Mouse (Mus musculus): ENCODE measurements at regions not wholly inside any gene's neighbourhood (a gene's known extent, or its start where the extent isn't known, plus 50 kb on each side); places are given as distances from the start of the nearest gene placed in this dataset.
A peak's percentile ranks its signal among the peaks of the same experiment; 100 is the strongest.

GRCm38 (mm10) chr2:157633286-157633685 lies 62.2 kb upstream of the Blcap start:
- no peak for ATAC-seq
- no peaks in the 10 kb centered on the region for H3K36me3 ChIP-seq (ENCODE audit: insufficient read depth)
- H3K9ac ChIP-seq, result no peak overlapping the region
- no peak overlapping the region for H3K4me3 ChIP-seq (ENCODE audit: low read depth, low read length)
- no peaks in the 10 kb centered on the region for H3K4me1 ChIP-seq (ENCODE audit: insufficient read depth)
- no peak for DNase-seq
- TF ChIP-seq CTCF (IDR thresholded peaks at IDR 0.05; ENCODE audit: low read depth), result no peak
- no peak overlapping the region for H3K27ac ChIP-seq (ENCODE audit: low read depth, low read length)
- no peak overlapping the region for H3K4me2 ChIP-seq (ENCODE audit: low read depth)
- no peaks in the 10 kb centered on the region for H3K27me3 ChIP-seq (ENCODE audit: insufficient read depth, low read length)
- 42% methylated on average over 7 of the region's 7 CpGs for WGBS
- no peaks in the 10 kb centered on the region for H3K9me3 ChIP-seq (ENCODE audit: low read length)

GRCm38 (mm10) chr2:157635670-157636069 lies 64.6 kb upstream of the Blcap start:
- Histone ChIP-seq H3K9me3 (ENCODE audit: low read length) (no peaks in the 10 kb centered on the region), H3K4me3 (ENCODE audit: low read depth, low read length) (no peak overlapping the region), H3K9ac (no peak overlapping the region), H3K4me1 (ENCODE audit: insufficient read depth) (no peaks in the 10 kb centered on the region), H3K27ac (ENCODE audit: low read depth, low read length) (no peak overlapping the region), H3K36me3 (ENCODE audit: insufficient read depth) (no peaks in the 10 kb centered on the region), H3K27me3 (ENCODE audit: insufficient read depth, low read length) (no peaks in the 10 kb centered on the region), H3K4me2 (ENCODE audit: low read depth) (0 out of 2 replicates have a peak overlapping the region, but pooled peaks have one; percentile 1)
- TF ChIP-seq CTCF (IDR thresholded peaks at IDR 0.05; ENCODE audit: low read depth), result peak; percentile 97
- peak; percentile 61; the same call in 1 of the 2 replicates for ATAC-seq
- peak; percentile 91 for DNase-seq
- WGBS, result 8% methylated on average over 14 of the region's 14 CpGs

- TF ChIP-seq CTCF (IDR thresholded peaks at IDR 0.05; ENCODE audit: low read depth), result no peak
- ATAC-seq, result peak; percentile 65
- no peak overlapping the region for H3K9ac ChIP-seq
- no peak for DNase-seq
- no peaks in the 10 kb centered on the region for H3K9me3 ChIP-seq (ENCODE audit: low read length)
- H3K4me1 ChIP-seq (ENCODE audit: insufficient read depth), result no peaks in the 10 kb centered on the region
- no peaks in the 10 kb centered on the region for H3K27me3 ChIP-seq (ENCODE audit: insufficient read depth, low read length)
- no peak overlapping the region for H3K4me2 ChIP-seq (ENCODE audit: low read depth)
- no peak overlapping the region for H3K4me3 ChIP-seq (ENCODE audit: low read depth, low read length)
- H3K36me3 ChIP-seq (ENCODE audit: insufficient read depth), result no peaks in the 10 kb centered on the region
- 36% methylated on average over 4 of the region's 4 CpGs for WGBS
- H3K27ac ChIP-seq (ENCODE audit: low read depth, low read length), result no peak overlapping the region
These were observed 69.8 kb upstream of the Blcap start for GRCm38 (mm10) chr2:157640873-157641272.

GRCm38 (mm10) chr2:157663584-157664375 lies 73.4 kb upstream of the Ctnnbl1 start:
- H3K4me3 ChIP-seq (ENCODE audit: low read depth, low read length), result no peak overlapping the region
- TF ChIP-seq CTCF (IDR thresholded peaks at IDR 0.05; ENCODE audit: low read depth), result no peak
- H3K36me3 ChIP-seq (ENCODE audit: insufficient read depth), result no peaks in the 10 kb centered on the region
- ATAC-seq, result no peak
- H3K27me3 ChIP-seq (ENCODE audit: insufficient read depth, low read length), result no peaks in the 10 kb centered on the region
- H3K27ac ChIP-seq (ENCODE audit: low read depth, low read length), result no peak overlapping the region
- H3K4me2 ChIP-seq (ENCODE audit: low read depth), result no peak overlapping the region
- H3K9ac ChIP-seq, result no peak overlapping the region
- DNase-seq, result no peak
- H3K9me3 ChIP-seq (ENCODE audit: low read length), result no peaks in the 10 kb centered on the region
- 32% methylated on average over 20 of the region's 20 CpGs for WGBS
- no peaks in the 10 kb centered on the region for H3K4me1 ChIP-seq (ENCODE audit: insufficient read depth)

GRCm38 (mm10) chr2:157664481-157664880 lies 72.7 kb upstream of the Ctnnbl1 start:
- no peaks in the 10 kb centered on the region for H3K27me3 ChIP-seq (ENCODE audit: insufficient read depth, low read length)
- no peak overlapping the region for H3K4me2 ChIP-seq (ENCODE audit: low read depth)
- H3K36me3 ChIP-seq (ENCODE audit: insufficient read depth), result no peaks in the 10 kb centered on the region
- TF ChIP-seq CTCF (IDR thresholded peaks at IDR 0.05; ENCODE audit: low read depth), result peak; percentile 37; the same call in 1 of the 2 replicates
- ATAC-seq (no peak), DNase-seq (no peak)
- H3K9me3 ChIP-seq (ENCODE audit: low read length), result no peaks in the 10 kb centered on the region
- no peak overlapping the region for H3K27ac ChIP-seq (ENCODE audit: low read depth, low read length)
- no peak overlapping the region for H3K9ac ChIP-seq
- WGBS, result 63% methylated on average over 6 of the region's 6 CpGs
- H3K4me1 ChIP-seq (ENCODE audit: insufficient read depth), result no peaks in the 10 kb centered on the region
- H3K4me3 ChIP-seq (ENCODE audit: low read depth, low read length), result no peak overlapping the region

- no peak overlapping the region for H3K9ac ChIP-seq
- ATAC-seq, result no peak
- H3K27me3 ChIP-seq (ENCODE audit: insufficient read depth, low read length), result no peaks in the 10 kb centered on the region
- no peak overlapping the region for H3K4me2 ChIP-seq (ENCODE audit: low read depth)
- TF ChIP-seq CTCF (IDR thresholded peaks at IDR 0.05; ENCODE audit: low read depth), result no peak
- no peaks in the 10 kb centered on the region for H3K36me3 ChIP-seq (ENCODE audit: insufficient read depth)
- no peaks in the 10 kb centered on the region for H3K4me1 ChIP-seq (ENCODE audit: insufficient read depth)
- no peak overlapping the region for H3K27ac ChIP-seq (ENCODE audit: low read depth, low read length)
- H3K9me3 ChIP-seq (ENCODE audit: low read length), result no peaks in the 10 kb centered on the region
- 83% methylated on average over 2 of the region's 2 CpGs for WGBS
- DNase-seq, result no peak
- no peak overlapping the region for H3K4me3 ChIP-seq (ENCODE audit: low read depth, low read length)
These were observed 67.0 kb upstream of the Ctnnbl1 start for GRCm38 (mm10) chr2:157670191-157670590.

GRCm38 (mm10) chr2:157674906-157675305 lies 62.3 kb upstream of the Ctnnbl1 start:
- Histone ChIP-seq H3K4me2 (ENCODE audit: low read depth) (no peak overlapping the region), H3K4me3 (ENCODE audit: low read depth, low read length) (no peak overlapping the region), H3K27ac (ENCODE audit: low read depth, low read length) (no peak overlapping the region), H3K9me3 (ENCODE audit: low read length) (no peaks in the 10 kb centered on the region), H3K4me1 (ENCODE audit: insufficient read depth) (no peaks in the 10 kb centered on the region), H3K36me3 (ENCODE audit: insufficient read depth) (no peaks in the 10 kb centered on the region), H3K9ac (no peak overlapping the region), H3K27me3 (ENCODE audit: insufficient read depth, low read length) (no peaks in the 10 kb centered on the region)
- WGBS, result 78% methylated on average over 19 of the region's 19 CpGs
- DNase-seq, result no peak
- TF ChIP-seq CTCF (IDR thresholded peaks at IDR 0.05; ENCODE audit: low read depth), result no peak
- no peak for ATAC-seq
